Mouse (Mus musculus) liver (tissue): ENCODE measurements at regions not wholly inside any gene's neighbourhood (a gene's known extent, or its start where the extent isn't known, plus 50 kb on each side); places are given as distances from the start of the nearest gene placed in this dataset.

ENCODE experiments used
- DNase-seq: peaks from one replicate; pipeline ENCODE4 v3.0.0-alpha.2; 2020; ENCODE audit warnings: mixed read lengths

DNA sequence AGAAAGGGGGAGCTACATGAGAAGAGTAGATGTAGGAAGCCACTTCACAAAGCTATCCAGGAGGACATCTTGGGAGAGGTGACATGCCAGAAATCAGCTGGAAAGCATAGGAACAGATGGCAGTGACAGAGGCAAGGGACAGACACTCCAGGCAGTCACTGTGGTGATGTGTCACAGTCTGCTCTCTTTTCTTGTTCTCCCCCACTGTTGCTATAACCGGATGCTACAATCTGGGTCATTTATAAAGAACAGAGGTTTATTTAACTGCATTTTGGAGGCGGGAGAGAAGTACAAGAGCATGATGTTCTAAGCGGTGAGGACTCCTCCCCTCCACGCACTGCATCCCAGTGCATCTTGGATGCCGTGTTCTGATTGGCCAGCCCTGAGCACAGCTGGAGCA, 133.8 kb upstream of the Med13l start:
- no peak for DNase-seq

GRCm38 (mm10) chr5:118428323-118429095, 132.0 kb upstream of the Med13l start:
- DNase-seq: no peak

DNA sequence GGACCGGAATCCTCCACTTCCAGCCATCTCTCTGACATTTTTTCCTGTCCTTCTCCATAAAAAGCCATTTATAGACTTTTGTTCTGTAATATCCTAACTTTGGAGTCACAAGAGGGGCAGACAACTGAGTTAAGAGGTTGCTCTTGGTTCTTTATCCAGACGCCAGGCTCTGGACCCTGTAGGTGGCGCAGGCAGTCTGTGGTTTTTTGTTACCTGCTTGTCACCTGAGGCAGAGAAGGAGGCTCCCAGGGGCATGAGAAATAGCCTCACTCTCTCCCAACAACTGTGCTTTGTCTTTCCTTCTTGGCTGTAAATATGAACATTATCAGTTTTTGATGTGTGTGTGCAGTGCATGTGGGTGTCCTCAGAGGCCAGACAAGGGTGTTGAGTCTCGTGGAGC, 126.9 kb upstream of the Med13l start:
- DNase-seq: peak; percentile 53

DNA sequence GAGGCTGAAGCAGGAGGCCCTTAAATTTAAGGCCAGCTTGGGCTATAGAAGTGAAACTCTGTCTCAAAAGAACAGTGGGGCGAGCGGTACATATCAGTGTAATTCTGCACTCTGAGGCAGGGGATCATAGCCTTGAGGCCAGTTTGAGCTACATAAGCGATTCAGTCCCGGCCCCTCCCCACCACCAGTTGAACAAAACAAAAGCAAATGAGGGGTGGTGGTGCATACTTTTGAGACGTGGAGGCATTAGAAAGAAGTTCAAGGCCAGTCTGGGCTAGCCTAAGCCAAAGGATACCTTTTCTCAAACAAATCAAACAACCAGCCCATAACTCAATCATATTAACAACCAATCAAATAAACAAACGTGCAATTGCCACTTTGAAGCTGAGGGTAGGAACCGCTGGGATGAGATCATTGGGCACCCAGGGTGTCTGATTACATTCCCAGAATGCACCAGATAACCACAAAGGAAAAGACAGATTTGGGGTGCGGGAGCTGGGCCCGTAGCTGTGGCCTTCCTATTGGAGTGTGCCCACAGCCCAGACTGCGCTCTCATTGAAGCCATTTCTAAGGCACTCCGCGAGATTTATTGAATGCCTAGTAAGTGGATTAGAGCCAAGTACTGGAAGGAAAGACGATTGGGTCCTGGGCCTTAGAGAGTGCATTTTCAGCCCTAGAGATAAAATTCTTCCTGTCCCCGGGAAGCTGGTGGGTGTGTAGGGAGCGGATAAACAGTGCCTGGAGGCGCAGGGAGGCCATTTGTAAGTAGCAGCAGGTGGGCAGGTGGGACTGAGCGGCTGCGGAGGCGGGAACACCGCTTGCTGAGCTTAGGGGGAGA, 125.5 kb upstream of the Med13l start:
- no peak for DNase-seq

GRCm38 (mm10) chr5:118435556-118435950, 124.9 kb upstream of the Med13l start:
- no peak for DNase-seq

DNA sequence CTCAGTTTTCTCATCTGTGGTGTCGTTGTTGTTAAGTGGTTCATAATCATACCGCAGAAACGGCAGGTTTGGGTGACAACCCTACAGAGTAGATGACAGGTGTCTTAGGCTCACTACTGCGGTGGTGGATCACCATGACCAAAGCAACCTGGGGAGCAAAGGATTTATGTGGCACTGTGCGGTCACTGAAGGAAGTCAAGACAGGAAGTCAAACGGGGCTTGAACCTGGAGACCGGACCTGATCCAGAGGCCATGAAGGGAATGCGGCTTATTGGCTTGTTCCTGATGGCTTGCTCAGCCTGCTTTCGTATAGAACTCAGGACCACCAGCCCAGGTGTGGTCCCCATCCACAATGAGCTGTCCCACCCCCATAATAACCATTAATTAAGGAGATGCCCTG, 124.4 kb upstream of the Med13l start:
- no peak for DNase-seq

GRCm38 (mm10) chr5:118436474-118437306, 123.8 kb upstream of the Med13l start:
- DNase-seq: no peak

GRCm38 (mm10) chr5:118437307-118437610, 123.2 kb upstream of the Med13l start:
- DNase-seq: no peak

- no peak for DNase-seq
These were observed 122.5 kb upstream of the Med13l start for GRCm38 (mm10) chr5:118438016-118438415.

DNA sequence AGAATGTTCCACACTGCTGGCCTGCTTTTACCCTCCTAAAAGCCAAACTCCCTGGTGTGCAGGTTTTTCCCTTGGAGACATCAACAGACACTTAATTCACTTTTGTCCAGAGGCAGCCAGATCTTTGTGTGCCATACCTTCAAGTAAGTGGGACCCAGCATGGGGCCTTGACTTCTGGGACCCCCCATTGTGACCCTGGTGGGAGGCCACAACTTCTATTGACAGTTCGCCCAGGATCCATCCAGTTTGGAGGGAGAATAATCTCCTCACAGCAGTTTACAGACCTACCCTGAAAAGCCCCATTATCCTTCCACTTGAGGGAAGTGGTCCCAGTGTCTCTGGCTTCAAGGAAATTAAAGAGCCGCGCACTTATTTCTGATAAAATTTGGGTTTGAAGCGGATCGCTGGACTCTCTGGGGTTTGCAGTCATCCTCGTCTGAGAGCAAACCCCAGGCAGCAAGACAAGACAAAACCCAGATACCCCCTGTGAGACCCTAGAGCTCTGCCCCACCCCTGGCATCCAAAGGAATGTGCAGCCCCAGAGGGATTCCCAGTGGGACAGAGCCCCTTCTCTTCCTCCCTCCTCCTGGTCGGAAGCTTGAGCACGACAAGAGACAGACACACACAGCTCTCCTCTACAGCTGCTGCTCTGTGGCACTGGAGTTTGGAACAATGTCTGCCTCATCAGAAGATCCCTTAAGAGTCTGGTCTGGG, 115.8 kb upstream of the Med13l start:
- DNase-seq: no peak

- DNase-seq: no peak
These were observed 115.1 kb upstream of the Med13l start for GRCm38 (mm10) chr5:118445252-118445987.

- DNase-seq: no peak
These were observed 114.5 kb upstream of the Med13l start for GRCm38 (mm10) chr5:118445988-118446280.

GRCm38 (mm10) chr5:118446878-118447277, 113.6 kb upstream of the Med13l start:
- DNase-seq: no peak

DNA sequence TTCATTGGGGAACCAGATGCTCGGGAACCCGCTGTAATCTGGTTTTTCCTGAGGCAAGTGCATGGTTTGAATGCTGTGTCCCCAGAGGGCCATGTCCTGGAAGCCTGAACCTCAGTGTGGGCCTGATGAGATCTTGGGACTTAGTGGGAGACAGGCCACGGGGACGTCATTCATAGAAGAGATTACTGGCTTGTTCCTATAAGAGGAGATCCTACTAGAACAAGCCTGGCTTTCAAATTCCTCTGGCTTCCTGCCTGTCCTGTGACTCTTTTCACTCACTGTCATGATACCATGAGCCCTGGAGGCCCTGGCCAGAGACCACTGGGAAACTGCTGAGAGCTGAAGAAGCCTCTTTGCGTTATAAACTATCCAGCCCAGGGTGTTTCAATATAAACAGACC, 113.1 kb upstream of the Med13l start:
- DNase-seq: no peak

DNA sequence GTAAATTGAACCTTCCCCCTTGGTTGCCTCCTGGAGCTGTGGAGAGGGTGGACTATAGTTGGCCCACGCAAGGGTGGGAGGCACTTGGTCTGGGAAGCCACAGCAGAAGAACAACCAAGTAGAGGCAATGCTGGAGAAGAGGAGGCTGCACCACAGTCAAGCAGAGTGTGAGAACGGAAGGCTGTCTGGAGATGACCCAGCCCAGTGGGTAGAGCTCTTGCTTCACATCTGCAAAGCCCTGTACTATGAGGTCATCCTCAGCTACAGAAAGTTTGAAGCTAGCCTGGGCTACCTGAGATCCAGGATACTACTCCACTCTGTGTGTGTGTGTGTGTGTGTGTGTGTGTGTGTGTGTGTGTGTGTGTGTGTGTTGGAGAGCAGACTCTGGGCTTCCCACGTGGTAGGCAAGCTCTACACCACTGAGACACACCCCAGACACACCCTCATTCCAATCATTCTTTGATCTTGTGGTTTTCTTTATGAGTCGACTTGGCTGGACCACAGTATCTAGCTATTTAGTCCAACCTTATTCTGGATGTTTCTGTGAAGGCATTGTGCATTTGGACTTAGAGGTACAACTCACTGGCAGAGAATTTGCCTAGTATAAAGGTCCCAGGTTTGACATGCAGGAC, 111.5 kb upstream of the Med13l start:
- no peak for DNase-seq

DNA sequence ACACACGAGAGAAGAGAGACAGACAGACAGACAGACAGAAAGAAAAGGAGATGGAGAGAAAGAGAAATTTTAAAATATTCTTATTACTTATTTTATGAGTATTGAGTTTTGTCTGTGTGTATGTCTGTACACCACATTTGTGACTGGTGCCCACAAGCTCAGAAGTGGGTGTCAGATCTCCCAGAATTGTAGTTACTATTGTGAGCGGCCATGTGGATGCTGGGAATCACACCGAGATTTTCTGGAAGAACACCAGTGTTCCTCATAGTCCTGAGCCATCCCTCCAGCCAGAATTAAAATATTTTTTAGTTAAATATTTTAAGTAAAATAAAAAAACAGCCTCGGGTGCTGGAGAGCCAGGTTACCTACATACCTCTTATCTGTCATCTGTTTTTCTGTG, 110.6 kb upstream of the Med13l start:
- DNase-seq: no peak

DNA sequence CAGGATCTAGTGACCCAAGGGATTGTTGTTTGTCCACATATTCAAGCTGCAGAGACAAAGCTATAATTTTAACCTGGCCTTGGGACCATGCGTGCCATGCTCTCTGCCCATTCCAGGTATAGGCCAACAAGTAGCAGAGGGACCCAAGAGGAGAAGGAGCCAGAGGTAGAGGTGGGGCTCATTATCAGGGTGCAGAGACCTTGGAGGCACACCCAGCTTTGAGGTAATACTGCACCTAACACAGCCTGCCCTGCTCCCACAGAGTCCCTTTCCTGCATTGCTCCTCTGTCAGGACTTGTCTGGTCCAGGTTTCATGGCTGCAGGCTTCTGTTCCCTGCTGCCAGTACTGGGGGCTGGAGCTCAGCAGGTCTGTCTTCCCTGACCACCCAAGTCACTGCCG, 108.4 kb upstream of the Med13l start:
- no peak for DNase-seq

- DNase-seq: no peak
These were observed 106.4 kb upstream of the Med13l start for GRCm38 (mm10) chr5:118454096-118454495.

- peak; percentile 60 for DNase-seq
These were observed 101.6 kb upstream of the Med13l start for GRCm38 (mm10) chr5:118458727-118459390.

DNA sequence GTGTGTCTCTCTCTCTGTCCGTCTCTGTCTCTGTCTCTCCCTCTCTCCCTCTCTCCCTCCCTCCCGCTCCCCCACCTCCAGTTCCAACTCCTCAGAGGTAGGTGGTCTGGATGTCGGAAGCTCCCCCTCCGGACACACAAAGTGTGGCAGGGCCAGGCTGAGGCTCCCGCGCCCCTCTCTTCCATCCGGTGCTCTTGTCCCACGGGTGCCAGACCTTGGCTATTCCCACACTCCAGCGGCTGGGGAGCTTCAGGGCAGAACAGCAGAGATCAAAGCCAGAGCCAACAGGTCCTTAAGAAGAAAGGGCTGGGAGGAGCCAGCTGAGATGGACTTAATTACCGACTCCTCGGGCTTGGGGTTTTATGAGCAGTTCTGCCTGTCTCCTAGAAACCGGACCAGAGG, 101.1 kb upstream of the Med13l start:
- DNase-seq: no peak

- DNase-seq: no peak
These were observed 98.5 kb upstream of the Med13l start for GRCm38 (mm10) chr5:118461967-118462366.
